Mouse (Mus musculus) liver, embryonic 15.5 days (tissue): ENCODE measurements at regions not wholly inside any gene's neighbourhood (a gene's known extent, or its start where the extent isn't known, plus 50 kb on each side); places are given as distances from the start of the nearest gene placed in this dataset.

Source experiments
- ATAC-seq: fragments of 200-750 bp; cut with Nextera tagmentation; 2 replicates; pipeline ENCODE4 v1.8.0; 2017; ENCODE audit warnings: moderate number of reproducible peaks, mild to moderate bottlenecking, moderate library complexity; ENCODE audit not compliant: insufficient read depth
- H3K27ac ChIP-seq: fragments of 300-500 bp; sonication (generic); replicated peaks from 2 replicates; pipeline ENCODE4 v1.5.1; 2015; ENCODE audit warnings: mild to moderate bottlenecking, inconsistent platforms
- H3K27me3 ChIP-seq: fragments of 300-500 bp; sonication (generic); 2 replicates; pipeline ENCODE4 v1.6.1; 2015; ENCODE audit warnings: mild to moderate bottlenecking, inconsistent platforms
- H3K36me3 ChIP-seq: fragments of 300-500 bp; sonication (generic); replicated peaks from 2 replicates; pipeline ENCODE4 v1.6.1; 2015; ENCODE audit warnings: moderate library complexity, mild to moderate bottlenecking, inconsistent platforms
- H3K4me1 ChIP-seq: fragments of 300-500 bp; sonication (generic); replicated peaks from 2 replicates; pipeline ENCODE4 v1.6.1; 2015; ENCODE audit warnings: inconsistent platforms
- H3K4me2 ChIP-seq: fragments of 300-500 bp; sonication (generic); 2 replicates; pipeline ENCODE4 v1.6.1; 2015; ENCODE audit warnings: moderate library complexity, mild to moderate bottlenecking, inconsistent platforms
- H3K4me3 ChIP-seq: fragments of 300-500 bp; sonication (generic); replicated peaks from 2 replicates; pipeline ENCODE4 v1.5.1; 2015; ENCODE audit warnings: mild to moderate bottlenecking, inconsistent platforms
- H3K9ac ChIP-seq: fragments of 300-500 bp; sonication (generic); 2 replicates; pipeline ENCODE4 v1.6.1; 2015; ENCODE audit warnings: moderate library complexity, mild to moderate bottlenecking, inconsistent platforms
- H3K9me3 ChIP-seq: fragments of 300-500 bp; sonication (generic); replicated peaks from 2 replicates; pipeline ENCODE4 v1.6.1; 2016; ENCODE audit warnings: inconsistent platforms
- WGBS: fragments of 180-500 bp; shearing (Covaris S2); methylation state at CpG from one replicate; pipeline ENCODE4 v1.1.7; 2015; ENCODE audit warnings: mixed read lengths; ENCODE audit not compliant: insufficient replicate concordance; 5-methylcytosine and 5-hydroxymethylcytosine counted together

GRCm38 (mm10) chr14:17414246-17414888 is 245.7 kb upstream of the Thrb start:
- 39% methylated on average over 6 of the region's 6 CpGs for WGBS
- no peaks in the 10 kb centered on the region for H3K27me3 ChIP-seq
- no peaks in the 10 kb centered on the region for H3K36me3 ChIP-seq
- H3K9me3 ChIP-seq = no peaks in the 10 kb centered on the region
- no peak overlapping the region for H3K4me3 ChIP-seq
- ATAC-seq = peak; percentile 56
- no peak overlapping the region for H3K4me2 ChIP-seq
- no peaks in the 10 kb centered on the region for H3K4me1 ChIP-seq
- no peak overlapping the region for H3K9ac ChIP-seq
- no peak overlapping the region for H3K27ac ChIP-seq

GRCm38 (mm10) chr14:17427751-17428150 is 232.3 kb upstream of the Thrb start:
- H3K4me2 ChIP-seq = no peak overlapping the region
- no peak overlapping the region for H3K27ac ChIP-seq
- WGBS = 60% methylated on average over 1 of the region's 1 CpGs
- no peaks in the 10 kb centered on the region for H3K36me3 ChIP-seq
- no peak overlapping the region for H3K9ac ChIP-seq
- H3K4me1 ChIP-seq = no peaks in the 10 kb centered on the region
- H3K27me3 ChIP-seq = no peaks in the 10 kb centered on the region
- ATAC-seq = no peak
- H3K4me3 ChIP-seq = no peak overlapping the region
- no peaks in the 10 kb centered on the region for H3K9me3 ChIP-seq

GRCm38 (mm10) chr14:17429157-17429556 is 230.9 kb upstream of the Thrb start:
- no peaks in the 10 kb centered on the region for H3K36me3 ChIP-seq
- no peak overlapping the region for H3K4me2 ChIP-seq
- H3K4me1 ChIP-seq = no peaks in the 10 kb centered on the region
- ATAC-seq = no peak
- WGBS = 67% methylated on average over 3 of the region's 3 CpGs
- no peaks in the 10 kb centered on the region for H3K9me3 ChIP-seq
- no peak overlapping the region for H3K9ac ChIP-seq
- no peak overlapping the region for H3K27ac ChIP-seq
- H3K27me3 ChIP-seq = no peaks in the 10 kb centered on the region
- no peak overlapping the region for H3K4me3 ChIP-seq

- Histone ChIP-seq H3K4me3 (no peak overlapping the region), H3K4me1 (no peaks in the 10 kb centered on the region), H3K4me2 (no peak overlapping the region), H3K27me3 (no peaks in the 10 kb centered on the region), H3K9ac (no peak overlapping the region), H3K36me3 (no peaks in the 10 kb centered on the region), H3K9me3 (no peaks in the 10 kb centered on the region), H3K27ac (no peak overlapping the region)
- 35% methylated on average over 1 of the region's 1 CpGs for WGBS
- ATAC-seq = no peak
Measured at GRCm38 (mm10) chr14:17433346-17433745, 226.7 kb upstream of the Thrb start.

GRCm38 (mm10) chr14:17457946-17458345 is 202.1 kb upstream of the Thrb start:
- H3K9me3 ChIP-seq = no peaks in the 10 kb centered on the region
- 69% methylated on average over 2 of the region's 2 CpGs for WGBS
- no peak for ATAC-seq
- no peak overlapping the region for H3K4me2 ChIP-seq
- H3K27me3 ChIP-seq = no peaks in the 10 kb centered on the region
- no peaks in the 10 kb centered on the region for H3K4me1 ChIP-seq
- no peaks in the 10 kb centered on the region for H3K36me3 ChIP-seq
- H3K9ac ChIP-seq = no peak overlapping the region
- no peak overlapping the region for H3K27ac ChIP-seq
- no peak overlapping the region for H3K4me3 ChIP-seq

GRCm38 (mm10) chr14:17478963-17479362 is 181.1 kb upstream of the Thrb start:
- no peaks in the 10 kb centered on the region for H3K4me1 ChIP-seq
- H3K4me3 ChIP-seq = no peak overlapping the region
- no peaks in the 10 kb centered on the region for H3K27me3 ChIP-seq
- no peak for ATAC-seq
- H3K9ac ChIP-seq = no peak overlapping the region
- WGBS = 74% methylated on average over 1 of the region's 1 CpGs
- no peaks in the 10 kb centered on the region for H3K9me3 ChIP-seq
- H3K36me3 ChIP-seq = no peaks in the 10 kb centered on the region
- no peak overlapping the region for H3K4me2 ChIP-seq
- no peak overlapping the region for H3K27ac ChIP-seq

GRCm38 (mm10) chr14:17484866-17485265 is 175.2 kb upstream of the Thrb start:
- Histone ChIP-seq H3K27ac (no peak overlapping the region), H3K36me3 (no peaks in the 10 kb centered on the region)
- ATAC-seq = no peak

GRCm38 (mm10) chr14:17513756-17514155 is 146.3 kb upstream of the Thrb start:
- Histone ChIP-seq H3K27me3 (no peaks in the 10 kb centered on the region), H3K4me2 (no peak overlapping the region), H3K4me1 (no peaks in the 10 kb centered on the region), H3K9me3 (no peaks in the 10 kb centered on the region), H3K9ac (no peak overlapping the region), H3K36me3 (no peaks in the 10 kb centered on the region), H3K27ac (no peak overlapping the region), H3K4me3 (no peak overlapping the region)
- no peak for ATAC-seq
- 22% methylated on average over 1 of the region's 1 CpGs for WGBS

More at GRCm38 (mm10) chr14:17484866-17485265, 175.2 kb upstream of the Thrb start:
- Histone ChIP-seq H3K4me1 (no peaks in the 10 kb centered on the region), H3K9me3 (no peaks in the 10 kb centered on the region), H3K27me3 (no peaks in the 10 kb centered on the region), H3K9ac (no peak overlapping the region), H3K4me3 (no peak overlapping the region), H3K4me2 (no peak overlapping the region)

GRCm38 (mm10) chr14:17522696-17523095 is 137.4 kb upstream of the Thrb start:
- Histone ChIP-seq H3K9me3 (no peaks in the 10 kb centered on the region), H3K27ac (no peak overlapping the region), H3K36me3 (no peaks in the 10 kb centered on the region), H3K9ac (no peak overlapping the region), H3K27me3 (no peaks in the 10 kb centered on the region), H3K4me3 (no peak overlapping the region), H3K4me2 (no peak overlapping the region), H3K4me1 (no peaks in the 10 kb centered on the region)
- 54% methylated on average over 3 of the region's 3 CpGs for WGBS
- ATAC-seq = no peak

- no peaks in the 10 kb centered on the region for H3K36me3 ChIP-seq
- H3K27me3 ChIP-seq = no peaks in the 10 kb centered on the region
- WGBS = 63% methylated on average over 4 of the region's 4 CpGs
- no peaks in the 10 kb centered on the region for H3K9me3 ChIP-seq
- H3K27ac ChIP-seq = no peak overlapping the region
- no peak for ATAC-seq
- no peak overlapping the region for H3K4me3 ChIP-seq
- H3K9ac ChIP-seq = no peak overlapping the region
- H3K4me2 ChIP-seq = no peak overlapping the region
- no peaks in the 10 kb centered on the region for H3K4me1 ChIP-seq
Measured at GRCm38 (mm10) chr14:17523916-17524315, 136.1 kb upstream of the Thrb start.

- WGBS = 41% methylated on average over 1 of the region's 1 CpGs
- H3K4me2 ChIP-seq = no peak overlapping the region
- ATAC-seq = no peak
- H3K9me3 ChIP-seq = no peaks in the 10 kb centered on the region
- H3K9ac ChIP-seq = no peak overlapping the region
- no peaks in the 10 kb centered on the region for H3K27me3 ChIP-seq
- no peaks in the 10 kb centered on the region for H3K4me1 ChIP-seq
- no peaks in the 10 kb centered on the region for H3K36me3 ChIP-seq
- H3K4me3 ChIP-seq = no peak overlapping the region
- no peak overlapping the region for H3K27ac ChIP-seq
Measured at GRCm38 (mm10) chr14:17539322-17539721, 120.7 kb upstream of the Thrb start.

GRCm38 (mm10) chr14:17556458-17556857 is 103.6 kb upstream of the Thrb start:
- Histone ChIP-seq H3K4me2 (no peak overlapping the region), H3K9ac (no peak overlapping the region), H3K27ac (no peak overlapping the region), H3K36me3 (no peaks in the 10 kb centered on the region), H3K4me1 (no peaks in the 10 kb centered on the region), H3K27me3 (no peaks in the 10 kb centered on the region), H3K4me3 (no peak overlapping the region), H3K9me3 (no peaks in the 10 kb centered on the region)
- ATAC-seq = no peak
- WGBS = 68% methylated on average over 1 of the region's 1 CpGs
